In the genomic region with DNA sequence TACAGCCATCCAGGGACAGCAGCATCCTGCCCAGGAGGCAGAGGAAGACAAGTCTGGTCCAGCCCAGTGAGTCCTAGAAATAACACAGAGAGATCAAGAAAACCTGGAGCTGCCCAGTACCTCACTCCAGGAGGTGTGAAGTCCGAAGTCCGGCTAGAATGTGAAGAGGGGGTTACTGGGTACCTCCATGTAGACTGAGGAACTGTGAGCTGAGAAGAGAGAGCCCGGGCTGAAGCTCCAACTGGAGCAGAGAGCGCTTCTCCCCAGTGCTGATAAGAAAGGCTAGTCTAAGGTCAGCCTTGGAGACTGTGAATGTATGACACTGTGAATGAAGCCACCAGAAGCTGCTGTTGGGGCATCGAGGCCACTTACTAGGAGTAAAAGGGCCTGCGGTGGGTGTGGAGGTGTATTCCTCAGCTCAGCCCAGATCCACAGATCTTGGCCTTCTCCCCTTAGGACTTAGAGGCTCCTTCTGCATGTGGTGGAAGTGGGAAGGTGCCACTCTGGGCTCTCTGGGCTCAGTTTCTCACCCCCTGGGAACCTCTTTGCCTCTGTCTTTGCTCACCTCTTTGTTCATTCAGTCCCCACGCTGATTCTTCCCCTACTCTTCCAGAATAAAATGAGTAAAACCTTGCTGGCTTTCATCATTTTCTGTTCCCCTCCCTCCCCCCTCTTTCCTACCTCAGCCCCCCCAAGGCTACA, we compare ENCODE assay signal across 16 mouse cellular contexts. TPM values are rescaled to one million over a fixed set of nuclear protein-coding genes. Genes with fewer than 3 reads are reported as not detected.
DNase-seq lines count a peak whose midpoint lies in the region; ATAC-seq lines count a peak whose summit lies in the region.
"Had no signal": no experiment of that assay in that cellular context is flagged by ENCODE, and none has a peak within 500 bp of the region (broad histone marks: within the 10 kb centered on the region; RNA-seq: fewer than 3 reads in every experiment).

No protein-coding gene starts in this region.

- DNase-seq in midbrain, embryonic 11.5 days (ENCODE audit: low spot score, missing footprints): peak; percentile 89
- DNase-seq in midbrain, embryonic 10.5 days (ENCODE audit: low spot score): no peak
- no peak for DNase-seq in adrenal gland, adult 8-10 months
- DNase-seq in adrenal gland, adult (ENCODE audit: inconsistent age in 2 of 2, low spot score in 1 of 2): no peak
- DNase-seq: adrenal gland, adult 2 months; kidney, postnatal 14 days; lung, postnatal 10 days; right cerebral cortex, postnatal 14 days; thymus, postnatal 36 days had no signal

- WGBS in midbrain, embryonic 11.5 days: 3% methylated on average over 7 of the region's 7 CpGs
- WGBS in midbrain, embryonic 10.5 days: 4% methylated on average over 7 of the region's 7 CpGs
- 3% methylated on average over 7 of the region's 7 CpGs for WGBS in forebrain, embryonic 12.5 days
- 4% methylated on average over 7 of the region's 7 CpGs for WGBS in hindbrain, embryonic 16.5 days
- WGBS in neural tube, embryonic 14.5 days: 9% methylated on average over 7 of the region's 7 CpGs

- H3K4me2 ChIP-seq in midbrain, embryonic 11.5 days: no peak overlapping the region
- H3K4me2 ChIP-seq in forebrain, embryonic 12.5 days: peak overlapping the region; percentile 88
- peak overlapping the region; percentile 79 for H3K4me2 ChIP-seq in hindbrain, embryonic 16.5 days (ENCODE audit: low read length)
- peak overlapping the region; percentile 93 for H3K4me2 ChIP-seq in neural tube, embryonic 14.5 days (ENCODE audit: low read depth, low read length)
- H3K4me2 ChIP-seq: embryonic facial prominence, embryonic 13.5 days; heart, embryonic 11.5 days had no signal

- H3K4me3 ChIP-seq in midbrain, embryonic 11.5 days (ENCODE audit: low read depth, low read length): no peak overlapping the region
- no peak overlapping the region for H3K4me3 ChIP-seq in midbrain, embryonic 10.5 days
- H3K4me3 ChIP-seq in forebrain, embryonic 12.5 days (replicated peaks): peak overlapping the region; percentile 28
- no peak overlapping the region; the same call in 1 of the 2 replicates for H3K4me3 ChIP-seq in hindbrain, embryonic 16.5 days (ENCODE audit: low read length)
- H3K4me3 ChIP-seq in neural tube, embryonic 14.5 days (ENCODE audit: low read depth, low read length): no peak overlapping the region
- H3K4me3 ChIP-seq: embryonic facial prominence, embryonic 13.5 days had no signal

- no peaks in the 10 kb centered on the region for H3K9me3 ChIP-seq in midbrain, embryonic 11.5 days (ENCODE audit: control insufficient read depth, low read length)
- no peaks in the 10 kb centered on the region for H3K9me3 ChIP-seq in midbrain, embryonic 10.5 days (replicated peaks)
- H3K9me3 ChIP-seq in forebrain, embryonic 12.5 days: no peaks in the 10 kb centered on the region
- no peaks in the 10 kb centered on the region for H3K9me3 ChIP-seq in hindbrain, embryonic 16.5 days (ENCODE audit: control insufficient read depth, low read length)
- H3K9me3 ChIP-seq in neural tube, embryonic 14.5 days (ENCODE audit: control insufficient read depth, low read length): no peaks in the 10 kb centered on the region
- H3K9me3 ChIP-seq: embryonic facial prominence, embryonic 13.5 days had no signal

- peak overlapping the region; percentile 45; the same call in 1 of the 2 replicates for H3K9ac ChIP-seq in midbrain, embryonic 11.5 days (ENCODE audit: low read length)
- H3K9ac ChIP-seq in forebrain, embryonic 12.5 days: peak overlapping the region; percentile 61
- peak overlapping the region; percentile 47 for H3K9ac ChIP-seq in hindbrain, embryonic 16.5 days (ENCODE audit: low read depth, low read length)
- H3K9ac ChIP-seq in neural tube, embryonic 14.5 days (replicated peaks; ENCODE audit: low read depth, low read length): peak overlapping the region; percentile 43
- H3K9ac ChIP-seq: embryonic facial prominence, embryonic 13.5 days had no signal

- peaks cover 38% of the 10 kb centered on the region for H3K4me1 ChIP-seq in midbrain, embryonic 11.5 days (ENCODE audit: control insufficient read depth, insufficient read depth, low read length)
- H3K4me1 ChIP-seq in midbrain, embryonic 10.5 days: peaks cover 59% of the 10 kb centered on the region
- peaks cover 82% of the 10 kb centered on the region for H3K4me1 ChIP-seq in forebrain, embryonic 12.5 days
- peaks cover 53% of the 10 kb centered on the region for H3K4me1 ChIP-seq in hindbrain, embryonic 16.5 days (ENCODE audit: control insufficient read depth, insufficient read depth, low read depth, low read length)
- H3K4me1 ChIP-seq in neural tube, embryonic 14.5 days (ENCODE audit: control insufficient read depth, insufficient read depth, low read length): peaks cover 50% of the 10 kb centered on the region

- H3K27me3 ChIP-seq in midbrain, embryonic 11.5 days (ENCODE audit: control insufficient read depth, insufficient read depth, low read length): peaks cover 98% of the 10 kb centered on the region
- peaks cover 100% of the 10 kb centered on the region for H3K27me3 ChIP-seq in midbrain, embryonic 10.5 days (ENCODE audit: low read depth, poor library complexity, severe bottlenecking)
- H3K27me3 ChIP-seq in forebrain, embryonic 12.5 days: peaks cover 51% of the 10 kb centered on the region
- H3K27me3 ChIP-seq in hindbrain, embryonic 16.5 days (replicated peaks; ENCODE audit: control insufficient read depth, insufficient read depth, low read length): no peaks in the 10 kb centered on the region; the same call in none of the 2 replicates
- no peaks in the 10 kb centered on the region for H3K27me3 ChIP-seq in neural tube, embryonic 14.5 days (ENCODE audit: control insufficient read depth, insufficient read depth, low read length)

- H3K36me3 ChIP-seq in midbrain, embryonic 11.5 days (ENCODE audit: control insufficient read depth, insufficient read depth, low read length): no peaks in the 10 kb centered on the region
- H3K36me3 ChIP-seq in midbrain, embryonic 10.5 days: no peaks in the 10 kb centered on the region
- H3K36me3 ChIP-seq in forebrain, embryonic 12.5 days (replicated peaks): no peaks in the 10 kb centered on the region
- H3K36me3 ChIP-seq in hindbrain, embryonic 16.5 days (ENCODE audit: control insufficient read depth, insufficient read depth, low read length): no peaks in the 10 kb centered on the region
- no peaks in the 10 kb centered on the region for H3K36me3 ChIP-seq in neural tube, embryonic 14.5 days (ENCODE audit: control insufficient read depth, insufficient read depth, low read length)
- H3K36me3 ChIP-seq: embryonic facial prominence, embryonic 13.5 days had no signal

- ATAC-seq in midbrain, embryonic 11.5 days (ENCODE audit: low FRiP score): no peak
- no peak for ATAC-seq in forebrain, embryonic 12.5 days (ENCODE audit: low FRiP score)
- ATAC-seq in hindbrain, embryonic 16.5 days: no peak
- ATAC-seq in neural tube, embryonic 14.5 days (ENCODE audit: low read depth): no peak
- ATAC-seq in CD4-positive, CD25-positive, alpha-beta regulatory T cell, adult 4 months: no peak

- peak overlapping the region; percentile 89 for H3K27ac ChIP-seq in midbrain, embryonic 11.5 days (ENCODE audit: low read depth, low read length)
- H3K27ac ChIP-seq in midbrain, embryonic 10.5 days (replicated peaks): no peak overlapping the region; the same call in 1 of the 2 replicates
- peak overlapping the region; percentile 99 for H3K27ac ChIP-seq in forebrain, embryonic 12.5 days
- peak overlapping the region; percentile 96 for H3K27ac ChIP-seq in hindbrain, embryonic 16.5 days (ENCODE audit: low read depth, low read length)
- peak overlapping the region; percentile 99 for H3K27ac ChIP-seq in neural tube, embryonic 14.5 days (ENCODE audit: low read depth, low read length)
- H3K27ac ChIP-seq: embryonic facial prominence, embryonic 13.5 days had no signal

RNA-seq across cellular contexts. Expression of gene Rhbg, which starts 50.4 kb away (rescaled TPM):
- 0.15 TPM in 1 of 2 replicates, not detected in the other for polyA plus RNA-seq in midbrain, embryonic 11.5 days (2014; fragmentation: Nextera tagmentation; extraction: Ambion mirVana)
- not detected in 2 replicates for polyA plus RNA-seq in midbrain, embryonic 10.5 days (2016; fragmentation: Nextera tagmentation; extraction: Ambion mirVana)
- 0.28 TPM in 1 of 2 replicates, not detected in the other for polyA plus RNA-seq in forebrain, embryonic 12.5 days (2016; fragmentation: Nextera tagmentation; extraction: Ambion mirVana)
- polyA plus RNA-seq in hindbrain, embryonic 16.5 days (2015; fragmentation: Nextera tagmentation; extraction: Ambion mirVana): 0.52 and 0.99 TPM in 2 replicates
- polyA plus RNA-seq in neural tube, embryonic 14.5 days (2014; fragmentation: Nextera tagmentation; extraction: Ambion mirVana): 0.51 and 0.85 TPM in 2 replicates
- polyA plus RNA-seq in CD4-positive, CD25-positive, alpha-beta regulatory T cell, adult 4 months (2017; shearing (Covaris generic)): not detected
- total RNA-seq in adrenal gland, adult 8-10 months (2022): 10 to 100 TPM; 12.0 to 27.5 (median 17.3) TPM
- total RNA-seq: gastrocnemius, adult 18-20 months had no signal
